In genomic region chr11:114168231-114168661, GRCm38 (mm10) we compare ENCODE assay signal across 19 mouse cellular contexts.
DNase-seq lines count a peak whose midpoint lies in the region; ATAC-seq and TF ChIP-seq lines count a peak whose summit lies in the region.
"Had no signal": no experiment of that assay in that cellular context is flagged by ENCODE, and none has a peak within 500 bp of the region (broad histone marks: within the 10 kb centered on the region; RNA-seq: fewer than 3 reads in every experiment).

No protein-coding gene starts in this region.

- no peak for TF ChIP-seq EP300 in heart, postnatal 0 days (IDR thresholded peaks at IDR 0.05; ENCODE audit: low read depth)

- no peak for DNase-seq in heart, postnatal 0 days (ENCODE audit: low spot score)
- DNase-seq in heart, adult 18-20 months: no peak
- DNase-seq in kidney, postnatal 10 days: peak; percentile 40
- DNase-seq in kidney, adult 9 months: no peak
- DNase-seq in retina, postnatal 1 day: peak; percentile 65
- DNase-seq in retina, embryonic 14.5 days (ENCODE audit: low spot score): no peak
- DNase-seq in adrenal gland, adult 18-20 months (ENCODE audit: low spot score in 2 of 2): no peak
- DNase-seq: adrenal gland, postnatal 25 days; cerebellum, adult 2 months; gastrocnemius, postnatal 10 days; liver, embryonic 13.5 days; right cerebral cortex, postnatal 14 days; thymus, postnatal 36 days had no signal

- H3K4me1 ChIP-seq in heart, postnatal 0 days (ENCODE audit: control insufficient read depth, insufficient read depth): no peaks in the 10 kb centered on the region
- H3K4me1 ChIP-seq: liver, embryonic 13.5 days had no signal

- H3K36me3 ChIP-seq in heart, postnatal 0 days (replicated peaks; ENCODE audit: control insufficient read depth, insufficient read depth, low read length): no peaks in the 10 kb centered on the region
- H3K36me3 ChIP-seq: embryonic facial prominence, embryonic 12.5 days; heart, embryonic 10.5 days; liver, embryonic 13.5 days; midbrain, embryonic 15.5 days had no signal

- H3K9ac ChIP-seq in heart, postnatal 0 days (replicated peaks; ENCODE audit: low read depth, low read length): no peak overlapping the region
- H3K9ac ChIP-seq: embryonic facial prominence, embryonic 12.5 days; liver, embryonic 13.5 days; midbrain, embryonic 15.5 days had no signal

- ATAC-seq in heart, postnatal 0 days (ENCODE audit: insufficient read depth, low read depth): no peak
- peak; percentile 51; the same call in 1 of the 2 replicates for ATAC-seq in neutrophil, adult 5-6 weeks (ENCODE audit: extremely low read depth, insufficient number of reproducible peaks, low FRiP score, poor library complexity, severe bottlenecking)
- ATAC-seq: activated CD4-positive, CD25-positive, alpha-beta regulatory T cell, adult 4 months; midbrain, embryonic 15.5 days; Patski had no signal

- H3K27me3 ChIP-seq in heart, postnatal 0 days (ENCODE audit: control insufficient read depth, insufficient read depth, low read length): no peaks in the 10 kb centered on the region
- H3K27me3 ChIP-seq: embryonic facial prominence, embryonic 12.5 days; midbrain, embryonic 15.5 days had no signal

- no peak overlapping the region for H3K4me2 ChIP-seq in heart, postnatal 0 days (ENCODE audit: low read depth, low read length)
- H3K4me2 ChIP-seq: embryonic facial prominence, embryonic 12.5 days; liver, embryonic 13.5 days; midbrain, embryonic 15.5 days had no signal

- TF ChIP-seq CTCF in heart, postnatal 0 days (IDR thresholded peaks at IDR 0.05; ENCODE audit: low read depth): peak; percentile 35

- H3K9me3 ChIP-seq in heart, postnatal 0 days (replicated peaks; ENCODE audit: control insufficient read depth, low read length): no peaks in the 10 kb centered on the region
- H3K9me3 ChIP-seq: embryonic facial prominence, embryonic 12.5 days; heart, embryonic 10.5 days; liver, embryonic 13.5 days; midbrain, embryonic 15.5 days had no signal

- H3K27ac ChIP-seq in heart, postnatal 0 days (ENCODE audit: low read depth): no peak overlapping the region
- H3K27ac ChIP-seq: embryonic facial prominence, embryonic 12.5 days; heart, embryonic 10.5 days; liver, embryonic 13.5 days; midbrain, embryonic 15.5 days had no signal

- 49% methylated on average over 13 of the region's 13 CpGs for WGBS in heart, postnatal 0 days

- H3K4me3 ChIP-seq in heart, postnatal 0 days (ENCODE audit: low read depth, low read length): no peak overlapping the region
- H3K4me3 ChIP-seq: embryonic facial prominence, embryonic 12.5 days; heart, embryonic 10.5 days; liver, embryonic 13.5 days; midbrain, embryonic 15.5 days had no signal

Comparison
In these comparisons a context has a peak if more than half of its experiments do, and no peak if none do; other contexts are left out.
1. DNase-seq: peak in kidney, postnatal 10 days (single experiment) and retina, postnatal 1 day (single experiment); none in heart, postnatal 0 days (single experiment), heart, adult 18-20 months (0 of 2), kidney, adult 9 months (single experiment), retina, embryonic 14.5 days (single experiment) and adrenal gland, adult 18-20 months (0 of 2).